Mouse (Mus musculus) neural tube, embryonic 13.5 days (tissue): Measurements from ENCODE around the gene Ss18l1. TPM values are rescaled to one million over a fixed set of nuclear protein-coding genes. Genes with fewer than 3 reads are reported as not detected.

Experiments used
- ATAC-seq: fragments of 200-750 bp; cut with Nextera tagmentation; 2 replicates; pipeline ENCODE4 v1.8.0; 2017; ENCODE audit warnings: low read depth, mild to moderate bottlenecking, moderate TSS enrichment, moderate library complexity
- H3K27ac ChIP-seq: fragments of 300-500 bp; sonication (generic); replicated peaks from 2 replicates; pipeline ENCODE4 v1.5.1; 2015; ENCODE audit warnings: moderate library complexity, mild to moderate bottlenecking, inconsistent platforms
- H3K27me3 ChIP-seq: fragments of 300-500 bp; sonication (generic); 2 replicates; pipeline ENCODE4 v1.6.1; 2015; ENCODE audit warnings: mild to moderate bottlenecking, inconsistent platforms
- H3K36me3 ChIP-seq: fragments of 300-500 bp; sonication (generic); 2 replicates; pipeline ENCODE4 v1.6.1; 2015; ENCODE audit warnings: mild to moderate bottlenecking, inconsistent platforms
- H3K4me1 ChIP-seq: fragments of 300-500 bp; sonication (generic); replicated peaks from 2 replicates; pipeline ENCODE4 v1.6.1; 2015; ENCODE audit warnings: inconsistent platforms
- H3K4me2 ChIP-seq: fragments of 300-500 bp; sonication (generic); 2 replicates; pipeline ENCODE4 v1.6.1; 2015; ENCODE audit warnings: inconsistent platforms, mild to moderate bottlenecking, moderate library complexity
- H3K4me3 ChIP-seq: fragments of 300-500 bp; sonication (generic); 2 replicates; pipeline ENCODE4 v1.5.1; 2015; ENCODE audit warnings: mild to moderate bottlenecking, inconsistent platforms
- H3K9ac ChIP-seq: fragments of 300-500 bp; sonication (generic); 2 replicates; pipeline ENCODE4 v1.6.1; 2015; ENCODE audit warnings: moderate library complexity, mild to moderate bottlenecking, inconsistent platforms
- H3K9me3 ChIP-seq: fragments of 300-500 bp; sonication (generic); 2 replicates; pipeline ENCODE4 v1.6.1; 2016; ENCODE audit warnings: inconsistent platforms
- WGBS: fragments of 180-500 bp; shearing (Covaris S2); methylation state at CpG from one replicate; pipeline ENCODE4 v1.1.7; 2015; 5-methylcytosine and 5-hydroxymethylcytosine counted together
- polyA plus RNA-seq: library from polyadenylated mRNA; unstranded; fragments of >200 nt; fragmentation: Nextera tagmentation; extraction: Ambion mirVana; gene quantifications from 2 replicates; pipeline ENCODE4 v1.2.1, GENCODE M21; 2015

The Ss18l1 gene
- polyA plus RNA-seq, 1 experiment from 2014 or later = 44.8 TPM

GRCm38 (mm10) chr2:180116741-180117484, 74.6 kb downstream of the Ss18l1 start:
- H3K4me1 ChIP-seq = peaks cover 56% of the 10 kb centered on the region
- H3K27ac ChIP-seq = peak overlapping the region; percentile 88; the same call in 1 of the 2 replicates
- H3K9me3 ChIP-seq = no peaks in the 10 kb centered on the region
- ATAC-seq = no peak
- H3K36me3 ChIP-seq = no peaks in the 10 kb centered on the region
- H3K4me3 ChIP-seq = no peak overlapping the region
- H3K9ac ChIP-seq = no peak overlapping the region
- 0 out of 2 replicates have a peak overlapping the region, but pooled peaks have one; percentile 93 for H3K4me2 ChIP-seq
- H3K27me3 ChIP-seq = no peaks in the 10 kb centered on the region
- 70% methylated on average over 8 of the region's 8 CpGs for WGBS

GRCm38 (mm10) chr2:180117485-180118194, 75.3 kb downstream of the Ss18l1 start:
- Histone ChIP-seq H3K4me3 (0 out of 2 replicates have a peak overlapping the region, but pooled peaks have one; percentile 90), H3K36me3 (no peaks in the 10 kb centered on the region)
- peak; percentile 32 for ATAC-seq

GRCm38 (mm10) chr2:180118661-180119438, 76.5 kb downstream of the Ss18l1 start, which contains the start of gene Osbpl2:
TSS of gene Osbpl2 (plus strand) at chr2:180119306.
- no peaks in the 10 kb centered on the region for H3K27me3 ChIP-seq
- peak; percentile 97 for ATAC-seq

More at GRCm38 (mm10) chr2:180117485-180118194, 75.3 kb downstream of the Ss18l1 start:
- Histone ChIP-seq H3K4me1 (peaks cover 56% of the 10 kb centered on the region), H3K9ac (peak overlapping the region; percentile 63; the same call in 1 of the 2 replicates), H3K27me3 (no peaks in the 10 kb centered on the region), H3K9me3 (no peaks in the 10 kb centered on the region), H3K27ac (peak overlapping the region; percentile 88), H3K4me2 (peak overlapping the region; percentile 93)
- WGBS = 7% methylated on average over 13 of the region's 13 CpGs

More at GRCm38 (mm10) chr2:180118661-180119438, 76.5 kb downstream of the Ss18l1 start, which contains the start of gene Osbpl2:
- WGBS = under 1% methylated on average over 54 of the region's 55 CpGs
- Histone ChIP-seq H3K36me3 (peaks cover 10% of the 10 kb centered on the region), H3K27ac (peak within 1 kb of the TSS; percentile 88), H3K4me1 (peaks cover 56% of the 10 kb centered on the region), H3K4me3 (peak within 1 kb of the TSS; percentile 90), H3K9me3 (no peaks in the 10 kb centered on the region), H3K4me2 (peak within 1 kb of the TSS; percentile 93), H3K9ac (peak within 1 kb of the TSS; percentile 89)

Other genes with a start within 250 kb of the Ss18l1 start
- gene Taf4, start 65.9 kb upstream of the Ss18l1 start, polyA plus RNA-seq = 3.7 and 4.1 TPM in 2 replicates
- 19.7 and 20.6 TPM in 2 replicates for gene Lsm14b, start 17.5 kb upstream of the Ss18l1 start, polyA plus RNA-seq
- gene Psma7, start 76 bp upstream of the Ss18l1 start, polyA plus RNA-seq = 695 and 718 TPM in 2 replicates
- 31.5 and 32.9 TPM in 2 replicates for gene Mtg2, start 28.1 kb downstream of the Ss18l1 start, polyA plus RNA-seq
- gene Hrh3, start 62.0 kb downstream of the Ss18l1 start, polyA plus RNA-seq = 2.5 TPM in 2 replicates
- 61.2 and 64.5 TPM in 2 replicates for gene Osbpl2, start 76.8 kb downstream of the Ss18l1 start, polyA plus RNA-seq
- gene Adrm1, start 129.0 kb downstream of the Ss18l1 start, polyA plus RNA-seq = 190 and 208 TPM in 2 replicates
- 2.0 and 2.4 TPM in 2 replicates for gene Lama5, start 183.3 kb downstream of the Ss18l1 start, polyA plus RNA-seq
- gene Rps21, start 214.9 kb downstream of the Ss18l1 start, polyA plus RNA-seq = 362 and 435 TPM in 2 replicates
- gene Cables2, start 231.0 kb downstream of the Ss18l1 start, polyA plus RNA-seq = 22.0 and 23.9 TPM in 2 replicates
- not detected in 2 replicates for gene Rbbp8nl, start 247.4 kb downstream of the Ss18l1 start, polyA plus RNA-seq